Mouse (Mus musculus): ENCODE data around the gene Clrn2. TPM values are rescaled to one million over a fixed set of nuclear protein-coding genes. Genes with fewer than 3 reads are reported as not detected.

Gene Clrn2
- polyA plus RNA-seq, 1 experiment from 2014 or later, result not detected

DNA sequence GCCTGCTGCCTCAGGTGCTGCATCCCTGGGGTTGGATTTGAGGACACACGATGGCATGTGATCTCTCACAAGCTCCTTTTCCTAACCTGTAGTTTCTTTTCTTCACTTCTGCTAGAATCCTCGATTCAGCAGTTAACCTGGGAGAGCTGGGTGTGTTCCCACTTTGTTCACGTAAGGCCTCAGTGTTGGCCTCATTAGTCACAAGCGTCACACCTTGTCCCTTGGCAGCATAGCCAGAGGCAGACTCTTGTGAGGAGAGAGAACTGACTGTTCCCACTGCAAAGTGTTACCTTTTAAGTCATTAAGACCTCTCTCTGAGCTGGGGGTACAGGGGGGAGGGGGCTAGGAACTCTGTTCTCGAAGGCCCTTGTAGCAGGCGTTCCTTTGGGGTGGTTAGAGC is 59.4 kb downstream of the Clrn2 start:
- TF ChIP-seq CTCF (IDR thresholded peaks at IDR 0.05; ENCODE audit: low read depth), result no peak
- H3K27me3 ChIP-seq (ENCODE audit: insufficient read depth, low read length), result no peaks in the 10 kb centered on the region
- WGBS, result 86% methylated on average over 6 of the region's 6 CpGs
- H3K4me1 ChIP-seq (ENCODE audit: insufficient read depth), result no peaks in the 10 kb centered on the region
- H3K36me3 ChIP-seq (ENCODE audit: insufficient read depth), result peaks cover 51% of the 10 kb centered on the region
- H3K27ac ChIP-seq (ENCODE audit: low read depth), result no peak overlapping the region
- no peak overlapping the region for H3K4me3 ChIP-seq (ENCODE audit: low read depth, low read length)
- no peak overlapping the region for H3K9ac ChIP-seq
- ATAC-seq (ENCODE audit: insufficient read depth), result no peak
- no peak for DNase-seq
- H3K4me2 ChIP-seq, result no peak overlapping the region
- no peaks in the 10 kb centered on the region for H3K9me3 ChIP-seq (ENCODE audit: low read depth, low read length)

DNA sequence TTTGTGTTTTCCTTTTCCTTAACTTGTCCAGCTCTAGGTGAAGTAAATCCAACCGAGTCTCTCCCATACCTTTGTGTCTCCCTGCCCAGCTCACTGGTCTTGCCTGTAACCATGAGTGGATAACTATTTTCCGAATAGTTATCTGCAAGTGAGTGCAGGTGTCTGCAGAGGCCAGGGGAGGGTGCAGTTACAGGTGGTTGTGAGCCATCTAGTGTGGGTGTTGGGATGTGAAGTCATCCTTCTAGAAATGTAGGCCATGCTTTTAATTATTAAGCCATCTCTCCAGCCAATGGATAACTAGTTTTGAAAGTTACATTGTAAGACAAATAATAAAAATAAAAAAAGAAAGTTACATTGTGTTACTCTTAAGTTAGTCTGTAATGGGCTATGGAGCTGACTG is 60.0 kb downstream of the Clrn2 start:
- Histone ChIP-seq H3K9ac (no peak overlapping the region), H3K9me3 (ENCODE audit: low read depth, low read length) (no peaks in the 10 kb centered on the region), H3K4me3 (ENCODE audit: low read depth, low read length) (no peak overlapping the region), H3K27ac (ENCODE audit: low read depth) (no peak overlapping the region), H3K4me1 (ENCODE audit: insufficient read depth) (no peaks in the 10 kb centered on the region), H3K4me2 (no peak overlapping the region), H3K36me3 (ENCODE audit: insufficient read depth) (peaks cover 45% of the 10 kb centered on the region), H3K27me3 (ENCODE audit: insufficient read depth, low read length) (no peaks in the 10 kb centered on the region)
- DNase-seq (no peak), ATAC-seq (ENCODE audit: insufficient read depth) (no peak)
- no peak for TF ChIP-seq CTCF (IDR thresholded peaks at IDR 0.05; ENCODE audit: low read depth)
- 88% methylated on average over 2 of the region's 2 CpGs for WGBS

Other genes with a start within 250 kb of the Clrn2 start
- gene Qdpr, start 3.5 kb upstream of the Clrn2 start, polyA plus RNA-seq (2014; fragmentation: Nextera tagmentation; extraction: Ambion mirVana), result 117 and 122 TPM in 2 replicates
- gene Lap3, start 39.6 kb downstream of the Clrn2 start, polyA plus RNA-seq (2014; fragmentation: Nextera tagmentation; extraction: Ambion mirVana), result 116 and 119 TPM in 2 replicates
- gene Med28, start 66.5 kb downstream of the Clrn2 start, polyA plus RNA-seq (2014; fragmentation: Nextera tagmentation; extraction: Ambion mirVana), result 242 and 243 TPM in 2 replicates
- 0.15 and 0.28 TPM in 2 replicates for gene Fam184b, start 185.9 kb downstream of the Clrn2 start, polyA plus RNA-seq (2014; fragmentation: Nextera tagmentation; extraction: Ambion mirVana)
- 83.0 and 86.6 TPM in 2 replicates for gene Ncapg, start 216.2 kb downstream of the Clrn2 start, polyA plus RNA-seq (2014; fragmentation: Nextera tagmentation; extraction: Ambion mirVana)

Measured in lung, embryonic 14.5 days (tissue).